Mouse (Mus musculus) MEL (cell line): ENCODE results near the gene Slf1.

Source experiments
- GATA1 ChIP-seq: IDR thresholded peaks from 2 replicates; pipeline ENCODE4 v1.6.1; 2011; ENCODE audit warnings: low read depth, low read length, improper control_type of control experiment
- POLR2A ChIP-seq, 2 experiments: IDR thresholded peaks; 2 replicates each; pipeline ENCODE4 v1.6.1; 2011 to 2012; ENCODE audit warnings: low read length in 2 of 2, mild to moderate bottlenecking in 2 of 2, control low read depth in 1 of 2, improper control_type of control experiment in 1 of 2, low read depth in 1 of 2, moderate library complexity in 1 of 2; ENCODE audit not compliant: control insufficient read depth in 1 of 2, insufficient read depth in 1 of 2, poor library complexity in 1 of 2
- USF2 ChIP-seq, 2 experiments: IDR thresholded peaks; 2 replicates each; pipeline ENCODE4 v1.6.1; 2011 to 2012; ENCODE audit warnings: improper control_type of control experiment in 2 of 2, low read length in 2 of 2, borderline replicate concordance in 1 of 2, inconsistent platforms in 1 of 2, low read depth in 1 of 2, mild to moderate bottlenecking in 1 of 2; ENCODE audit not compliant: insufficient read depth in 1 of 2

GRCm38 (mm10) chr13:77063221-77063620, 72.1 kb downstream of the Slf1 start:
- TF ChIP-seq GATA1: peak; percentile 34; the same call in 1 of the 2 replicates
- no peak for TF ChIP-seq USF2 (IDR thresholded peaks at IDR 0.05; ENCODE audit: borderline replicate concordance in 1 of 2, insufficient read depth in 1 of 2, low read depth in 1 of 2, low read length in 2 of 2)
- TF ChIP-seq POLR2A (IDR thresholded peaks at IDR 0.05; ENCODE audit: control insufficient read depth in 1 of 2, insufficient read depth in 1 of 2, low read depth in 1 of 2, low read length in 2 of 2, poor library complexity in 1 of 2): no peak
